Mouse (Mus musculus): ENCODE results near the gene Thtpa. TPM values are rescaled to one million over a fixed set of nuclear protein-coding genes. Genes with fewer than 3 reads are reported as not detected.

The Thtpa gene
- 29.3 and 32.0 TPM in 2 replicates for polyA plus RNA-seq (2014; fragmentation: Nextera tagmentation; extraction: Ambion mirVana)

GRCm38 (mm10) chr14:55094704-55095231 lies at the start of gene Thtpa:
Gene Thtpa (plus strand): TSS chr14:55094784.
- Histone ChIP-seq H3K27me3 (ENCODE audit: control insufficient read depth, insufficient read depth, low read length) (no peaks in the 10 kb centered on the region), H3K27ac (ENCODE audit: low read depth, low read length) (peak within 1 kb of the TSS; percentile 95), H3K4me1 (ENCODE audit: control insufficient read depth, insufficient read depth, low read length) (peaks cover 29% of the 10 kb centered on the region), H3K4me3 (ENCODE audit: low read depth, low read length) (peak within 1 kb of the TSS; percentile 52), H3K9me3 (ENCODE audit: control insufficient read depth, low read length) (no peaks in the 10 kb centered on the region), H3K36me3 (ENCODE audit: control insufficient read depth, insufficient read depth, low read length) (no peaks in the 10 kb centered on the region), H3K4me2 (ENCODE audit: low read depth, low read length) (peak within 1 kb of the TSS; percentile 82), H3K9ac (replicated peaks; ENCODE audit: low read depth, low read length) (peak within 1 kb of the TSS; percentile 74)
- peak; percentile 45 for ATAC-seq (ENCODE audit: low read depth)
- WGBS, result under 1% methylated on average over 30 of the region's 30 CpGs

GRCm38 (mm10) chr14:55047971-55048531 lies 46.5 kb upstream of the Thtpa start:
- Histone ChIP-seq H3K27ac (ENCODE audit: low read depth, low read length) (no peak overlapping the region), H3K27me3 (ENCODE audit: control insufficient read depth, insufficient read depth, low read length) (no peaks in the 10 kb centered on the region), H3K36me3 (ENCODE audit: control insufficient read depth, insufficient read depth, low read length) (no peaks in the 10 kb centered on the region), H3K4me3 (ENCODE audit: low read depth, low read length) (no peak overlapping the region), H3K9me3 (ENCODE audit: control insufficient read depth, low read length) (no peaks in the 10 kb centered on the region), H3K4me2 (ENCODE audit: low read depth, low read length) (no peak overlapping the region), H3K9ac (replicated peaks; ENCODE audit: low read depth, low read length) (no peak overlapping the region), H3K4me1 (ENCODE audit: control insufficient read depth, insufficient read depth, low read length) (peaks cover 4% of the 10 kb centered on the region; the same call in 1 of the 2 replicates)
- ATAC-seq (ENCODE audit: low read depth), result no peak
- 78% methylated on average over 2 of the region's 2 CpGs for WGBS

GRCm38 (mm10) chr14:55052496-55052895 lies 42.1 kb upstream of the Thtpa start:
- no peak overlapping the region for H3K4me3 ChIP-seq (ENCODE audit: low read depth, low read length)
- H3K9ac ChIP-seq (replicated peaks; ENCODE audit: low read depth, low read length), result no peak overlapping the region
- no peaks in the 10 kb centered on the region for H3K27me3 ChIP-seq (ENCODE audit: control insufficient read depth, insufficient read depth, low read length)
- WGBS, result 54% methylated on average over 9 of the region's 9 CpGs
- no peaks in the 10 kb centered on the region for H3K9me3 ChIP-seq (ENCODE audit: control insufficient read depth, low read length)
- ATAC-seq (ENCODE audit: low read depth), result peak; percentile 63
- peak overlapping the region; percentile 49; the same call in 1 of the 2 replicates for H3K4me2 ChIP-seq (ENCODE audit: low read depth, low read length)
- peaks cover 15% of the 10 kb centered on the region for H3K4me1 ChIP-seq (ENCODE audit: control insufficient read depth, insufficient read depth, low read length)
- no peaks in the 10 kb centered on the region for H3K36me3 ChIP-seq (ENCODE audit: control insufficient read depth, insufficient read depth, low read length)
- H3K27ac ChIP-seq (ENCODE audit: low read depth, low read length), result peak overlapping the region; percentile 93

GRCm38 (mm10) chr14:55053050-55053449 lies 41.5 kb upstream of the Thtpa start:
- H3K27ac ChIP-seq (ENCODE audit: low read depth, low read length), result peak overlapping the region; percentile 93
- H3K9ac ChIP-seq (replicated peaks; ENCODE audit: low read depth, low read length), result no peak overlapping the region
- H3K4me2 ChIP-seq (ENCODE audit: low read depth, low read length), result peak overlapping the region; percentile 49; the same call in 1 of the 2 replicates
- H3K4me3 ChIP-seq (ENCODE audit: low read depth, low read length), result 0 out of 2 replicates have a peak overlapping the region, but pooled peaks have one; percentile 31
- 50% methylated on average over 4 of the region's 4 CpGs for WGBS
- H3K27me3 ChIP-seq (ENCODE audit: control insufficient read depth, insufficient read depth, low read length), result no peaks in the 10 kb centered on the region
- no peak for ATAC-seq (ENCODE audit: low read depth)
- H3K4me1 ChIP-seq (ENCODE audit: control insufficient read depth, insufficient read depth, low read length), result peaks cover 15% of the 10 kb centered on the region
- no peaks in the 10 kb centered on the region for H3K9me3 ChIP-seq (ENCODE audit: control insufficient read depth, low read length)
- no peaks in the 10 kb centered on the region for H3K36me3 ChIP-seq (ENCODE audit: control insufficient read depth, insufficient read depth, low read length)

- Histone ChIP-seq H3K4me2 (ENCODE audit: low read depth, low read length) (peak overlapping the region; percentile 49), H3K4me3 (ENCODE audit: low read depth, low read length) (peak overlapping the region; percentile 31), H3K9ac (replicated peaks; ENCODE audit: low read depth, low read length) (peak overlapping the region; percentile 50), H3K27me3 (ENCODE audit: control insufficient read depth, insufficient read depth, low read length) (no peaks in the 10 kb centered on the region), H3K36me3 (ENCODE audit: control insufficient read depth, insufficient read depth, low read length) (no peaks in the 10 kb centered on the region), H3K9me3 (ENCODE audit: control insufficient read depth, low read length) (no peaks in the 10 kb centered on the region), H3K4me1 (ENCODE audit: control insufficient read depth, insufficient read depth, low read length) (peaks cover 15% of the 10 kb centered on the region), H3K27ac (ENCODE audit: low read depth, low read length) (peak overlapping the region; percentile 93)
- WGBS, result 49% methylated on average over 15 of the region's 17 CpGs
- ATAC-seq (ENCODE audit: low read depth), result peak; percentile 78
Measured at GRCm38 (mm10) chr14:55053708-55054190, 40.8 kb upstream of the Thtpa start.

- H3K4me3 ChIP-seq (ENCODE audit: low read depth, low read length), result peak overlapping the region; percentile 31
- peak overlapping the region; percentile 93 for H3K27ac ChIP-seq (ENCODE audit: low read depth, low read length)
- peak overlapping the region; percentile 49 for H3K4me2 ChIP-seq (ENCODE audit: low read depth, low read length)
- H3K9ac ChIP-seq (replicated peaks; ENCODE audit: low read depth, low read length), result peak overlapping the region; percentile 50
- ATAC-seq (ENCODE audit: low read depth), result peak; percentile 57
- H3K36me3 ChIP-seq (ENCODE audit: control insufficient read depth, insufficient read depth, low read length), result no peaks in the 10 kb centered on the region
- no peaks in the 10 kb centered on the region for H3K9me3 ChIP-seq (ENCODE audit: control insufficient read depth, low read length)
- H3K4me1 ChIP-seq (ENCODE audit: control insufficient read depth, insufficient read depth, low read length), result peaks cover 15% of the 10 kb centered on the region
- WGBS, result 60% methylated on average over 10 of the region's 10 CpGs
- no peaks in the 10 kb centered on the region for H3K27me3 ChIP-seq (ENCODE audit: control insufficient read depth, insufficient read depth, low read length)
Measured at GRCm38 (mm10) chr14:55054191-55054749, 40.3 kb upstream of the Thtpa start.

GRCm38 (mm10) chr14:55055167-55055834 lies 39.3 kb upstream of the Thtpa start:
- 50% methylated on average over 11 of the region's 11 CpGs for WGBS

GRCm38 (mm10) chr14:55059009-55059408 lies 35.6 kb upstream of the Thtpa start:
- Histone ChIP-seq H3K27me3 (ENCODE audit: control insufficient read depth, insufficient read depth, low read length) (no peaks in the 10 kb centered on the region), H3K9me3 (ENCODE audit: control insufficient read depth, low read length) (no peaks in the 10 kb centered on the region), H3K36me3 (ENCODE audit: control insufficient read depth, insufficient read depth, low read length) (peaks cover 19% of the 10 kb centered on the region), H3K4me2 (ENCODE audit: low read depth, low read length) (no peak overlapping the region; the same call in 1 of the 2 replicates), H3K27ac (ENCODE audit: low read depth, low read length) (no peak overlapping the region), H3K4me1 (ENCODE audit: control insufficient read depth, insufficient read depth, low read length) (peaks cover 37% of the 10 kb centered on the region), H3K4me3 (ENCODE audit: low read depth, low read length) (no peak overlapping the region), H3K9ac (replicated peaks; ENCODE audit: low read depth, low read length) (no peak overlapping the region)
- no peak for ATAC-seq (ENCODE audit: low read depth)
- 89% methylated on average over 1 of the region's 1 CpGs for WGBS

More at GRCm38 (mm10) chr14:55055167-55055834, 39.3 kb upstream of the Thtpa start:
- no peaks in the 10 kb centered on the region for H3K9me3 ChIP-seq (ENCODE audit: control insufficient read depth, low read length)
- no peak overlapping the region for H3K9ac ChIP-seq (replicated peaks; ENCODE audit: low read depth, low read length)
- peak overlapping the region; percentile 93 for H3K27ac ChIP-seq (ENCODE audit: low read depth, low read length)
- peak overlapping the region; percentile 49 for H3K4me2 ChIP-seq (ENCODE audit: low read depth, low read length)
- H3K36me3 ChIP-seq (ENCODE audit: control insufficient read depth, insufficient read depth, low read length), result no peaks in the 10 kb centered on the region
- H3K4me1 ChIP-seq (ENCODE audit: control insufficient read depth, insufficient read depth, low read length), result peaks cover 18% of the 10 kb centered on the region
- peak; percentile 29 for ATAC-seq (ENCODE audit: low read depth)
- H3K4me3 ChIP-seq (ENCODE audit: low read depth, low read length), result peak overlapping the region; percentile 14; the same call in 1 of the 2 replicates
- no peaks in the 10 kb centered on the region for H3K27me3 ChIP-seq (ENCODE audit: control insufficient read depth, insufficient read depth, low read length)

Data from neural tube, embryonic 14.5 days (tissue).